Mouse (Mus musculus): Measurements from ENCODE around the gene Rfc2. TPM values are rescaled to one million over a fixed set of nuclear protein-coding genes. Genes with fewer than 3 reads are reported as not detected.

The Rfc2 gene
- total and polyA plus RNA-seq, 3 experiments, result 222 to 283 (median 237) TPM

GRCm38 (mm10) chr5:134575833-134576232 lies 5.3 kb upstream of the Rfc2 start:
- Histone ChIP-seq H3K79me2 (replicated peaks; ENCODE audit: control insufficient read depth, extremely low read depth, insufficient read depth, poor library complexity, severe bottlenecking) (no peaks in the 10 kb centered on the region), H3K9ac (ENCODE audit: insufficient read depth, low read depth) (no peak overlapping the region), H3K27me3 (replicated peaks) (no peaks in the 10 kb centered on the region), H3K4me1 (ENCODE audit: control insufficient read depth in 1 of 2, insufficient read depth in 2 of 2) (peaks cover 2 to 51% of the 10 kb centered on the region in 2 experiments; a peak in 3 of 4 replicates), H3K36me3 (replicated peaks in 1 of 2; ENCODE audit: control insufficient read depth in 1 of 2, insufficient read depth in 1 of 2, low read length in 1 of 2) (no peaks in the 10 kb centered on the region), H3K9me3 (replicated peaks; ENCODE audit: low read length) (peaks cover 3% of the 10 kb centered on the region), H3K27ac (ENCODE audit: insufficient read depth, low read depth) (no peak overlapping the region), H3K4me3 (replicated peaks in 1 of 3; ENCODE audit: low read depth in 2 of 3, low read length in 2 of 3, poor library complexity in 1 of 3) (no peak overlapping the region), H3K4me2 (ENCODE audit: insufficient read depth, low read depth, poor library complexity, severe bottlenecking) (no peak overlapping the region)
- in situ Hi-C loops (cut with MboI; ENCODE audit: low pct_ligation_motif_present, low pct_unique_long_range_greater_than_20kb, low sequenced_read_pairs), result no loop called here
- dilution Hi-C loops (cut with MboI; ENCODE audit: extremely low pct_ligation_motif_present, extremely low pct_unique_long_range_greater_than_20kb, low sequenced_read_pairs), result no loop called here
- DNase-seq (ENCODE audit: extremely low read depth), result no peak
- no peak for TF ChIP-seq ZMIZ1 (IDR thresholded peaks at IDR 0.05; ENCODE audit: low read depth, low read length)
- no peak for TF ChIP-seq BHLHE40 (IDR thresholded peaks at IDR 0.05; ENCODE audit: low read depth, low read length)
- TF ChIP-seq ETS1 (conservative IDR thresholded peaks at IDR 0.05; ENCODE audit: low read depth, low read length), result no peak
- no peak for TF ChIP-seq CTCF (conservative IDR thresholded peaks at IDR 0.05 in 1 of 2, IDR thresholded peaks at IDR 0.05 in 1 of 2; ENCODE audit: low read depth in 2 of 2, low read length in 2 of 2)
- no peak for TF ChIP-seq MAX (IDR thresholded peaks at IDR 0.05; ENCODE audit: low read length)

- dilution Hi-C loops (cut with MboI; ENCODE audit: extremely low pct_ligation_motif_present, extremely low pct_unique_long_range_greater_than_20kb, low sequenced_read_pairs), result no loop called here
Measured at GRCm38 (mm10) chr5:134576517-134577220, 4.5 kb upstream of the Rfc2 start.

DNA sequence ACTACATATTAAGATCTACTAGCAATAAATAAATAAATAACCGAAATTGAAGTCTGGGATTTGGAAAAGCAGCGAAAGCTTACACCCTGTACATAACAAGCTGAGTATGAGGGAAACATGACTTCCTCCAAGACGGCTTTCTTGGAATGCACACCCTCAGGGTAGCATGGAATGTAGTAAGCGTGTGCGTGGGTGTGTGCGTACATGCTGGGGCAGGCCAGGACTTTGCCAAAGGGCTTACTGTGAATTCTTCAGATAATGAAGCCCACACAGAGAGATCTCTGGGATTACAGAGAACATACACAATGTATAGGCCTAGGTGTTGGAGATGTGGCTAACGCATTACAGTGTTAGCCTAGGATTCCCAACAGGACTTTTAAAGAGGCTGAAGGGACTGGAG lies 3.6 kb upstream of the Rfc2 start:
- Histone ChIP-seq H3K36me3 (replicated peaks in 1 of 2; ENCODE audit: control insufficient read depth in 1 of 2, insufficient read depth in 1 of 2, low read length in 1 of 2) (no peaks in the 10 kb centered on the region), H3K9ac (ENCODE audit: insufficient read depth, low read depth) (no peak overlapping the region), H3K27ac (ENCODE audit: insufficient read depth, low read depth) (no peak overlapping the region), H3K4me2 (ENCODE audit: insufficient read depth, low read depth, poor library complexity, severe bottlenecking) (no peak overlapping the region), H3K27me3 (replicated peaks) (no peaks in the 10 kb centered on the region), H3K4me1 (ENCODE audit: control insufficient read depth in 1 of 2, insufficient read depth in 2 of 2) (peaks cover 2 to 41% of the 10 kb centered on the region in 2 experiments; a peak in 3 of 4 replicates), H3K4me3 (replicated peaks in 1 of 3; ENCODE audit: low read depth in 2 of 3, low read length in 2 of 3, poor library complexity in 1 of 3) (no peak overlapping the region), H3K9me3 (replicated peaks; ENCODE audit: low read length) (no peaks in the 10 kb centered on the region), H3K79me2 (replicated peaks; ENCODE audit: control insufficient read depth, extremely low read depth, insufficient read depth, poor library complexity, severe bottlenecking) (no peaks in the 10 kb centered on the region)
- in situ Hi-C loops (cut with MboI; ENCODE audit: low pct_ligation_motif_present, low pct_unique_long_range_greater_than_20kb, low sequenced_read_pairs) (no loop called here), dilution Hi-C loops (cut with MboI; ENCODE audit: extremely low pct_ligation_motif_present, extremely low pct_unique_long_range_greater_than_20kb, low sequenced_read_pairs) (no loop called here)
- no peak for DNase-seq (ENCODE audit: extremely low read depth)
- TF ChIP-seq E2F4 (IDR thresholded peaks at IDR 0.05; ENCODE audit: insufficient replicate concordance, low read depth, low read length) (no peak), MXI1 (IDR thresholded peaks at IDR 0.05; ENCODE audit: low read depth, low read length) (no peak), USF2 (conservative IDR thresholded peaks at IDR 0.05; ENCODE audit: low read depth, low read length) (no peak), UBTF (IDR thresholded peaks at IDR 0.05; ENCODE audit: low read depth, low read length) (no peak), PAX5 (IDR thresholded peaks at IDR 0.05; ENCODE audit: low read length) (no peak), KAT2A (IDR thresholded peaks at IDR 0.05; ENCODE audit: insufficient replicate concordance, low read length) (no peak)

More at GRCm38 (mm10) chr5:134576517-134577220, 4.5 kb upstream of the Rfc2 start:
- no peaks in the 10 kb centered on the region for H3K36me3 ChIP-seq (replicated peaks in 1 of 2; ENCODE audit: control insufficient read depth in 1 of 2, insufficient read depth in 1 of 2, low read length in 1 of 2)
- TF ChIP-seq SMC3 (IDR thresholded peaks at IDR 0.05; ENCODE audit: low read depth, low read length), result peak; percentile 27; the same call in 1 of the 2 replicates
- TF ChIP-seq CTCF (conservative IDR thresholded peaks at IDR 0.05 in 1 of 2, IDR thresholded peaks at IDR 0.05 in 1 of 2; ENCODE audit: low read depth in 2 of 2, low read length in 2 of 2), result peak in 1 of 2 experiments; percentile 46; a peak in 2 of 4 replicates
- peak; percentile 30 for TF ChIP-seq RAD21 (IDR thresholded peaks at IDR 0.05; ENCODE audit: low read depth, low read length)
- no peak for TF ChIP-seq KAT2A (IDR thresholded peaks at IDR 0.05; ENCODE audit: insufficient replicate concordance, low read length)
- no peaks in the 10 kb centered on the region for H3K9me3 ChIP-seq (replicated peaks; ENCODE audit: low read length)
- no peaks in the 10 kb centered on the region for H3K79me2 ChIP-seq (replicated peaks; ENCODE audit: control insufficient read depth, extremely low read depth, insufficient read depth, poor library complexity, severe bottlenecking)
- H3K27ac ChIP-seq (ENCODE audit: insufficient read depth, low read depth), result no peak overlapping the region
- peaks cover 2 to 48% of the 10 kb centered on the region in 2 experiments; a peak in 3 of 4 replicates for H3K4me1 ChIP-seq (ENCODE audit: control insufficient read depth in 1 of 2, insufficient read depth in 2 of 2)
- H3K4me2 ChIP-seq (ENCODE audit: insufficient read depth, low read depth, poor library complexity, severe bottlenecking), result no peak overlapping the region
- H3K27me3 ChIP-seq (replicated peaks), result no peaks in the 10 kb centered on the region
- H3K9ac ChIP-seq (ENCODE audit: insufficient read depth, low read depth), result no peak overlapping the region
- no peak overlapping the region for H3K4me3 ChIP-seq (replicated peaks in 1 of 3; ENCODE audit: low read depth in 2 of 3, low read length in 2 of 3, poor library complexity in 1 of 3)
- in situ Hi-C loops (cut with MboI; ENCODE audit: low pct_ligation_motif_present, low pct_unique_long_range_greater_than_20kb, low sequenced_read_pairs), result no loop called here
- DNase-seq (ENCODE audit: extremely low read depth), result no peak
